Mouse (Mus musculus) A20 (cell line): ENCODE measurements around the gene Aifm1.
"Not testable (repeated sequence)": the region's sequence is repeated elsewhere in the genome, so short reads cannot be mapped to it uniquely, and the experiment has no call there.

Source experiments
- DNase-seq: peaks from one replicate; pipeline ENCODE4 v3.0.0-alpha.2; 2011; ENCODE audit warnings: low read depth, low spot score

Gene Aifm1

GRCm38 (mm10) chrX:48460496-48460895 lies 52.9 kb downstream of the Aifm1 start:
- no peak for DNase-seq

- no peak for DNase-seq
Observed at GRCm38 (mm10) chrX:48456956-48457355, 56.4 kb downstream of the Aifm1 start.

- peak; percentile 35 for DNase-seq
Observed at GRCm38 (mm10) chrX:48455018-48455417, 58.3 kb downstream of the Aifm1 start.

- DNase-seq, result no peak
Observed at GRCm38 (mm10) chrX:48454495-48454878, 58.9 kb downstream of the Aifm1 start.

GRCm38 (mm10) chrX:48453736-48454494 lies 59.4 kb downstream of the Aifm1 start:
- DNase-seq, result peak; percentile 84

GRCm38 (mm10) chrX:48452931-48453673 lies 60.3 kb downstream of the Aifm1 start:
- DNase-seq, result peak; percentile 61

GRCm38 (mm10) chrX:48452231-48452890 lies 61.0 kb downstream of the Aifm1 start:
- peak; percentile 69 for DNase-seq

GRCm38 (mm10) chrX:48449646-48450045 lies 63.7 kb downstream of the Aifm1 start:
- no peak for DNase-seq

- no peak for DNase-seq
Observed at GRCm38 (mm10) chrX:48444677-48445076, 68.7 kb downstream of the Aifm1 start.

- DNase-seq, result no peak
Observed at GRCm38 (mm10) chrX:48441954-48442353, 71.4 kb downstream of the Aifm1 start.

- peak; percentile 62 for DNase-seq
Observed at GRCm38 (mm10) chrX:48441548-48441947, 71.8 kb downstream of the Aifm1 start.

- peak; percentile 47 for DNase-seq
Observed at GRCm38 (mm10) chrX:48439036-48439435, 74.3 kb downstream of the Aifm1 start.

- DNase-seq, result not testable (repeated sequence)
Observed at GRCm38 (mm10) chrX:48436082-48436481, 77.3 kb downstream of the Aifm1 start.

GRCm38 (mm10) chrX:48435477-48435900 lies 77.9 kb downstream of the Aifm1 start:
- peak; percentile 81 for DNase-seq

- DNase-seq, result no peak
Observed at GRCm38 (mm10) chrX:48434251-48434650, 79.1 kb downstream of the Aifm1 start.

- peak; percentile 90 for DNase-seq
Observed at GRCm38 (mm10) chrX:48433527-48433899, 79.8 kb downstream of the Aifm1 start.

GRCm38 (mm10) chrX:48432599-48433526 lies 80.5 kb downstream of the Aifm1 start:
- no peak for DNase-seq

- peak; percentile 60 for DNase-seq
Observed at GRCm38 (mm10) chrX:48429538-48429937, 83.8 kb downstream of the Aifm1 start.

- no peak for DNase-seq
Observed at GRCm38 (mm10) chrX:48429100-48429499, 84.3 kb downstream of the Aifm1 start.

- DNase-seq, result no peak
Observed at GRCm38 (mm10) chrX:48428642-48429041, 84.7 kb downstream of the Aifm1 start.

GRCm38 (mm10) chrX:48428241-48428640 lies 85.1 kb downstream of the Aifm1 start:
- DNase-seq, result no peak
